ENCODE assay signal across 21 mouse cellular contexts in the genomic region with DNA sequence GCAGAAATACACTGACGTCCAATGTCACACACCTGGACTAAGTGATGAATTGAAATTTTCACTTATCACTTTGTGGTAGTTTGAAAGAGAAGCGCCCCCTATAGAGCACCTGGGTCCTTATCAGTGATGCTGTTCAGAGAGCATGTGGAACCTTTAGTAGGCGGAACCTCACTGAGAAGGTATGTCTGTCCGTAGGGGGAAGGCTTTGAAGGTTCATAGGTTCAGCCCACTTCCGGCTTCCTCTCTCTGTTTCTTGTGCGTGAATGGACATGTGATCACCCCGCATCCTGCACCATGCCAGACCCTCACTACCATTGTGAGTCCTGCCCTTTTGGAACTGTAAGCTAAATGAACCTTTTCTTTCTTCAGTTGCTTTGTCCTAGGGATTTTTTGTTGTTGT. TPM values are rescaled to one million over a fixed set of nuclear protein-coding genes. Genes with fewer than 3 reads are reported as not detected.
A peak's percentile ranks its signal among the peaks of the same experiment; 100 is the strongest.
DNase-seq lines count a peak whose midpoint lies in the region; ATAC-seq and TF ChIP-seq lines count a peak whose summit lies in the region.
"Had no signal": no experiment of that assay in that cellular context is flagged by ENCODE, and none has a peak within 500 bp of the region (broad histone marks: within the 10 kb centered on the region; RNA-seq: fewer than 3 reads in every experiment).

No protein-coding gene starts in this region.

- TF ChIP-seq CTCF in liver, embryonic 14.5 days (IDR thresholded peaks at IDR 0.05; ENCODE audit: low read depth): 0 out of 2 replicates have a peak, but pooled peaks have one; percentile 13
- peak; percentile 14 to 76; a peak in 2 of 4 replicates for TF ChIP-seq CTCF in CH12.LX (conservative IDR thresholded peaks at IDR 0.05 in 1 of 2, IDR thresholded peaks at IDR 0.05 in 1 of 2; ENCODE audit: low read depth in 2 of 2, low read length in 2 of 2)
- TF ChIP-seq CTCF in forebrain, postnatal 0 days (IDR thresholded peaks at IDR 0.05; ENCODE audit: low read depth): no peak

- no peaks in the 10 kb centered on the region for H3K36me3 ChIP-seq in liver, embryonic 14.5 days (replicated peaks; ENCODE audit: control insufficient read depth, insufficient read depth, low read depth)
- peaks cover 10 to 54% of the 10 kb centered on the region in 2 experiments for H3K36me3 ChIP-seq in CH12.LX (replicated peaks in 1 of 2; ENCODE audit: control insufficient read depth in 1 of 2, insufficient read depth in 1 of 2, low read length in 1 of 2)
- 0 out of 2 replicates have a peak, but pooled peaks cover 3% of the 10 kb centered on the region for H3K36me3 ChIP-seq in forebrain, embryonic 14.5 days (ENCODE audit: control insufficient read depth, insufficient read depth, low read length)
- 0 out of 2 replicates have a peak, but pooled peaks cover under 1% of the 10 kb centered on the region for H3K36me3 ChIP-seq in forebrain, postnatal 0 days (ENCODE audit: insufficient read depth)
- H3K36me3 ChIP-seq: limb, embryonic 15.5 days had no signal

- no peak for TF ChIP-seq EP300 in liver, embryonic 14.5 days (IDR thresholded peaks at IDR 0.05; ENCODE audit: low read depth)
- TF ChIP-seq EP300 in CH12.LX (IDR thresholded peaks at IDR 0.05; ENCODE audit: low read length): no peak; the same call in none of the 2 replicates

- DNase-seq in liver, embryonic 14.5 days (ENCODE audit: low read depth in 3 of 3, low spot score in 3 of 3): no peak
- DNase-seq in liver (no peak), CH12.LX (ENCODE audit: extremely low read depth) (peak; percentile 96)
- DNase-seq in testis, postnatal 14 days (ENCODE audit: low spot score): peak; percentile 53
- no peak for DNase-seq in forebrain, embryonic 14.5 days (ENCODE audit: low spot score)
- no peak for DNase-seq in forebrain, postnatal 0 days
- DNase-seq: adrenal gland, postnatal 10 days; cerebellum, adult 9-11 months; heart, postnatal 14 days; kidney, adult 11 months; kidney, postnatal 4 days; liver, postnatal 0 days; lung, postnatal 14 days; midbrain, embryonic 14.5 days had no signal

- dilution Hi-C loops in CH12.LX (cut with MboI; ENCODE audit: extremely low pct_ligation_motif_present, extremely low pct_unique_long_range_greater_than_20kb, low sequenced_read_pairs): no loop called here

- 55% methylated on average over 7 of the region's 7 CpGs for WGBS in liver, embryonic 14.5 days (ENCODE audit: insufficient replicate concordance)
- WGBS in forebrain, embryonic 14.5 days: 76% methylated on average over 7 of the region's 7 CpGs
- 78% methylated on average over 7 of the region's 7 CpGs for WGBS in forebrain, postnatal 0 days

- TF ChIP-seq POLR2A in CH12.LX (IDR thresholded peaks at IDR 0.05; ENCODE audit: low read depth, low read length): peak; percentile 78

- no peaks in the 10 kb centered on the region for H3K9me3 ChIP-seq in liver, embryonic 14.5 days (ENCODE audit: control insufficient read depth, low read length)
- peaks cover 8% of the 10 kb centered on the region for H3K9me3 ChIP-seq in CH12.LX (replicated peaks; ENCODE audit: low read length)
- no peaks in the 10 kb centered on the region for H3K9me3 ChIP-seq in forebrain, embryonic 14.5 days (replicated peaks; ENCODE audit: control insufficient read depth, low read length)
- H3K9me3 ChIP-seq in forebrain, postnatal 0 days (ENCODE audit: low read length): no peaks in the 10 kb centered on the region
- H3K9me3 ChIP-seq: embryonic facial prominence, embryonic 13.5 days; hindbrain, embryonic 13.5 days; limb, embryonic 15.5 days had no signal

- H3K9ac ChIP-seq in liver, embryonic 14.5 days (replicated peaks): no peak overlapping the region
- H3K9ac ChIP-seq in CH12.LX (ENCODE audit: insufficient read depth, low read depth): peak overlapping the region; percentile 78; the same call in 1 of the 2 replicates
- no peak overlapping the region for H3K9ac ChIP-seq in forebrain, embryonic 14.5 days (ENCODE audit: low read length)
- H3K9ac ChIP-seq in forebrain, postnatal 0 days: no peak overlapping the region
- H3K9ac ChIP-seq: embryonic facial prominence, embryonic 13.5 days; heart, embryonic 12.5 days; hindbrain, embryonic 13.5 days; limb, embryonic 15.5 days; liver, postnatal 0 days had no signal

- peaks cover 36% of the 10 kb centered on the region for H3K79me2 ChIP-seq in CH12.LX (replicated peaks; ENCODE audit: control insufficient read depth, extremely low read depth, insufficient read depth, poor library complexity, severe bottlenecking)

- TF ChIP-seq RAD21 in CH12.LX (IDR thresholded peaks at IDR 0.05; ENCODE audit: low read depth, low read length): peak; percentile 59

- no peak for ATAC-seq in liver, embryonic 14.5 days (ENCODE audit: insufficient read depth)
- peak; percentile 94 for ATAC-seq in activated CD4-positive, CD25-positive, alpha-beta regulatory T cell, adult 4 months
- ATAC-seq in forebrain, embryonic 14.5 days: no peak
- no peak for ATAC-seq in forebrain, postnatal 0 days
- ATAC-seq: forebrain, embryonic 16.5 days; liver, postnatal 0 days had no signal

- no peak overlapping the region for H3K4me2 ChIP-seq in liver, embryonic 14.5 days (ENCODE audit: low read depth)
- H3K4me2 ChIP-seq in CH12.LX (ENCODE audit: insufficient read depth, low read depth, poor library complexity, severe bottlenecking): peak overlapping the region; percentile 40; the same call in 1 of the 2 replicates
- H3K4me2 ChIP-seq in forebrain, embryonic 14.5 days (ENCODE audit: low read length): no peak overlapping the region
- no peak overlapping the region for H3K4me2 ChIP-seq in forebrain, postnatal 0 days (ENCODE audit: low read depth)
- H3K4me2 ChIP-seq: embryonic facial prominence, embryonic 13.5 days; heart, embryonic 12.5 days; hindbrain, embryonic 13.5 days; limb, embryonic 15.5 days had no signal

- 0 out of 4 replicates have a peak, but pooled peaks cover 0 to 1% of the 10 kb centered on the region in 2 experiments for H3K4me1 ChIP-seq in liver, embryonic 14.5 days (replicated peaks; ENCODE audit: control insufficient read depth in 2 of 2, insufficient read depth in 2 of 2, low read length in 1 of 2)
- peaks cover 2 to 34% of the 10 kb centered on the region in 2 experiments for H3K4me1 ChIP-seq in CH12.LX (ENCODE audit: control insufficient read depth in 1 of 2, insufficient read depth in 2 of 2)
- no peaks in the 10 kb centered on the region for H3K4me1 ChIP-seq in forebrain, embryonic 14.5 days (ENCODE audit: control insufficient read depth, insufficient read depth, low read length)
- 0 out of 2 replicates have a peak, but pooled peaks cover 10% of the 10 kb centered on the region for H3K4me1 ChIP-seq in forebrain, postnatal 0 days (ENCODE audit: insufficient read depth)
- H3K4me1 ChIP-seq: hindbrain, embryonic 13.5 days had no signal

- H3K27me3 ChIP-seq in liver, embryonic 14.5 days (ENCODE audit: control insufficient read depth, insufficient read depth, low read length): no peaks in the 10 kb centered on the region
- no peaks in the 10 kb centered on the region for H3K27me3 ChIP-seq in CH12.LX (replicated peaks)
- no peaks in the 10 kb centered on the region for H3K27me3 ChIP-seq in forebrain, embryonic 14.5 days (replicated peaks; ENCODE audit: control insufficient read depth, insufficient read depth, low read length)
- no peaks in the 10 kb centered on the region for H3K27me3 ChIP-seq in forebrain, postnatal 0 days (ENCODE audit: insufficient read depth, low read length)
- H3K27me3 ChIP-seq: embryonic facial prominence, embryonic 13.5 days; heart, embryonic 12.5 days; hindbrain, embryonic 13.5 days; limb, embryonic 15.5 days; megakaryocyte, embryonic 14.5 days had no signal

- no peak overlapping the region for H3K27ac ChIP-seq in liver, embryonic 14.5 days
- no peak overlapping the region for H3K27ac ChIP-seq in CH12.LX (ENCODE audit: insufficient read depth, low read depth)
- H3K27ac ChIP-seq in forebrain, embryonic 14.5 days (ENCODE audit: low read depth, low read length): no peak overlapping the region
- no peak overlapping the region for H3K27ac ChIP-seq in forebrain, postnatal 0 days (ENCODE audit: low read depth, low read length)
- H3K27ac ChIP-seq: embryonic facial prominence, embryonic 13.5 days; hindbrain, embryonic 13.5 days; limb, embryonic 15.5 days had no signal

- no peak overlapping the region for H3K4me3 ChIP-seq in liver, embryonic 14.5 days (ENCODE audit: insufficient read depth in 1 of 2, low read depth in 2 of 2, low read length in 2 of 2)
- peak overlapping the region; percentile 51 to 52 (median 52) for H3K4me3 ChIP-seq in CH12.LX (replicated peaks in 1 of 3; ENCODE audit: low read depth in 2 of 3, low read length in 2 of 3, poor library complexity in 1 of 3)
- H3K4me3 ChIP-seq in forebrain, embryonic 14.5 days (ENCODE audit: low read depth, low read length): no peak overlapping the region
- no peak overlapping the region for H3K4me3 ChIP-seq in forebrain, postnatal 0 days (ENCODE audit: low read depth, low read length)
- H3K4me3 ChIP-seq: embryonic facial prominence, embryonic 13.5 days; heart, embryonic 12.5 days; hindbrain, embryonic 13.5 days; limb, embryonic 15.5 days; megakaryocyte, embryonic 14.5 days had no signal

- in situ Hi-C loops in CH12.LX (cut with MboI; ENCODE audit: low pct_ligation_motif_present, low pct_unique_long_range_greater_than_20kb, low sequenced_read_pairs): no loop called here

TF ChIP-seq in CH12.LX, 34 proteins besides CTCF, POLR2A, EP300 and RAD21 (continues in another document):
- peak; percentile 85 for TF ChIP-seq IRF4 (IDR thresholded peaks at IDR 0.05; ENCODE audit: low read depth, low read length)
- TF ChIP-seq ZNF384 (IDR thresholded peaks at IDR 0.05; ENCODE audit: low read depth, low read length): peak; percentile 48
- no peak; the same call in 1 of the 2 replicates for TF ChIP-seq MAFK (IDR thresholded peaks at IDR 0.05; ENCODE audit: insufficient replicate concordance, low read length)
- TF ChIP-seq MAX (IDR thresholded peaks at IDR 0.05; ENCODE audit: low read length): peak; percentile 96
- TF ChIP-seq MXI1 (IDR thresholded peaks at IDR 0.05; ENCODE audit: low read depth, low read length): peak; percentile 97
- no peak for TF ChIP-seq POLR2AphosphoS2 (IDR thresholded peaks at IDR 0.05; ENCODE audit: low read depth, low read length)
- peak; percentile 57; the same call in 1 of the 2 replicates for TF ChIP-seq MAZ (IDR thresholded peaks at IDR 0.05; ENCODE audit: low read depth, low read length)
- TF ChIP-seq PAX5 (IDR thresholded peaks at IDR 0.05; ENCODE audit: low read length): no peak

RNA-seq across cellular contexts. Expression of a gene that starts 29.0 kb away (rescaled TPM):
- 0.81 and 1.0 TPM in 2 replicates for polyA plus RNA-seq in liver, embryonic 14.5 days (2012; rRNA removed)
- 1.1 and 1.2 TPM in 2 replicates for polyA plus RNA-seq in liver, embryonic 14.5 days (2014; fragmentation: Nextera tagmentation; extraction: Ambion mirVana)
- total RNA-seq in CH12.LX (2012; rRNA removed) (13.1 and 13.6 TPM in 2 replicates), CH12.LX (2014; rRNA removed) (8.0 and 8.2 TPM in 2 replicates)
- 9.3 and 9.7 TPM in 2 replicates for polyA plus RNA-seq in CH12.LX (2012; ENCODE audit: insufficient read length, low read depth)
- polyA plus RNA-seq in activated CD4-positive, CD25-positive, alpha-beta regulatory T cell, adult 4 months (2017; shearing (Covaris generic)): 10 to 100 TPM; 28.1 to 32.9 TPM
- 4.3 and 6.6 TPM in 2 replicates for polyA plus RNA-seq in forebrain, embryonic 14.5 days (2014; fragmentation: Nextera tagmentation; extraction: Ambion mirVana)
- total RNA-seq in forebrain, postnatal 0 days (2014; rRNA removed): 32.3 and 33.6 TPM in 2 replicates
- 7.6 and 13.0 TPM in 2 replicates for polyA plus RNA-seq in forebrain, postnatal 0 days (2015; fragmentation: Nextera tagmentation; extraction: Ambion mirVana)

Comparison
In these comparisons a context has a peak if more than half of its experiments do, and no peak if none do; other contexts are left out.
1. DNase-seq: peak in CH12.LX (single experiment) and testis, postnatal 14 days (single experiment); none in liver, embryonic 14.5 days (0 of 3), liver (single experiment), forebrain, embryonic 14.5 days (single experiment) and forebrain, postnatal 0 days (single experiment).
2. H3K4me3 ChIP-seq: peak in CH12.LX (3 of 3); none in liver, embryonic 14.5 days (0 of 2), forebrain, embryonic 14.5 days (single experiment) and forebrain, postnatal 0 days (single experiment).